Comparison of ENCODE assay signal across 8 mouse cellular contexts in genomic region chr4:124672347-124673320, GRCm38 (mm10). TPM values are rescaled to one million over a fixed set of nuclear protein-coding genes. Genes with fewer than 3 reads are reported as not detected.
DNase-seq lines count a peak whose midpoint lies in the region; ATAC-seq and TF ChIP-seq lines count a peak whose summit lies in the region.
"Had no signal": no experiment of that assay in that cellular context is flagged by ENCODE, and none has a peak within 500 bp of the region (broad histone marks: within the 10 kb centered on the region; RNA-seq: fewer than 3 reads in every experiment).

No protein-coding gene starts in this region.

- TF ChIP-seq CTCF in olfactory bulb, adult 2 months (IDR thresholded peaks at IDR 0.05; ENCODE audit: insufficient read depth, low read depth, low read length): no peak

- H3K27me3 ChIP-seq in hindbrain, embryonic 15.5 days: peaks cover 5% of the 10 kb centered on the region; the same call in 1 of the 2 replicates

- peaks cover 40% of the 10 kb centered on the region for H3K4me1 ChIP-seq in hindbrain, embryonic 15.5 days (replicated peaks)
- peaks cover 33% of the 10 kb centered on the region for H3K4me1 ChIP-seq in olfactory bulb, adult 2 months (ENCODE audit: control insufficient read depth, insufficient read depth, low read length)

- WGBS in hindbrain, embryonic 15.5 days: 2% methylated on average over 26 of the region's 31 CpGs
- WGBS in olfactory bulb, adult 2 months: 8% methylated on average over 31 of the region's 31 CpGs

- H3K9me3 ChIP-seq in hindbrain, embryonic 15.5 days: no peaks in the 10 kb centered on the region

- peak overlapping the region; percentile 19 for H3K27ac ChIP-seq in hindbrain, embryonic 15.5 days (replicated peaks)
- H3K27ac ChIP-seq in olfactory bulb, adult 2 months (ENCODE audit: insufficient read depth, low read depth, low read length): no peak overlapping the region
- H3K27ac ChIP-seq: macrophage had no signal

- H3K4me2 ChIP-seq in hindbrain, embryonic 15.5 days: peak overlapping the region; percentile 54

- no peak overlapping the region for H3K9ac ChIP-seq in hindbrain, embryonic 15.5 days

- DNase-seq in left cerebral cortex, postnatal 4 days: peak; percentile 87
- no peak for DNase-seq in left cerebral cortex, adult 11 months (ENCODE audit: low spot score)
- peak; percentile 84 to 90 for DNase-seq in cerebellum, postnatal 10 days
- no peak for DNase-seq in ovary, postnatal 36 days (ENCODE audit: low spot score)

- intact Hi-C loops in left cerebral cortex, postnatal 4 days (cut with DNase I): no loop called here

- H3K36me3 ChIP-seq in hindbrain, embryonic 15.5 days: peaks cover 8% of the 10 kb centered on the region; the same call in 1 of the 2 replicates

- peak overlapping the region; percentile 12; the same call in 1 of the 2 replicates for H3K4me3 ChIP-seq in hindbrain, embryonic 15.5 days
- H3K4me3 ChIP-seq in olfactory bulb, adult 2 months (ENCODE audit: insufficient read depth, low read depth, low read length): peak overlapping the region; percentile 25

- TF ChIP-seq POLR2A in olfactory bulb, adult 2 months (IDR thresholded peaks at IDR 0.05; ENCODE audit: insufficient read depth, low read depth, low read length): no peak

- peak; percentile 40 for ATAC-seq in hindbrain, embryonic 15.5 days (ENCODE audit: low FRiP score, low read depth)
- ATAC-seq in megakaryocyte progenitor cell, adult 5-6 weeks (replicated peaks; ENCODE audit: poor library complexity): no peak

RNA-seq across cellular contexts. Expression of gene Pou3f1, which starts 16.0 kb away (rescaled TPM):
- total RNA-seq in left cerebral cortex, postnatal 4 days (2021): 10 to 100 TPM; 42.4 to 52.0 TPM
- polyA plus RNA-seq in hindbrain, embryonic 15.5 days (2015; fragmentation: Nextera tagmentation; extraction: Ambion mirVana): 7.9 and 13.4 TPM in 2 replicates
- not detected in 2 replicates for polyA plus RNA-seq in olfactory bulb, adult 2 months (2012; ENCODE audit: insufficient read depth, insufficient read length, low replicate concordance, missing spikeins)
- total RNA-seq in megakaryocyte progenitor cell, adult 5-6 weeks (2015): 0.05 TPM in 1 of 2 replicates, not detected in the other
- total RNA-seq in megakaryocyte progenitor cell, adult 5-6 weeks (2017): not detected in 2 replicates

RNA-seq across cellular contexts. Expression of gene Utp11, which starts 20.8 kb away (rescaled TPM):
- total RNA-seq in left cerebral cortex, postnatal 4 days (2021): 10 to 100 TPM; 16.5 to 20.2 TPM
- 39.1 and 39.5 TPM in 2 replicates for polyA plus RNA-seq in hindbrain, embryonic 15.5 days (2015; fragmentation: Nextera tagmentation; extraction: Ambion mirVana)
- polyA plus RNA-seq in olfactory bulb, adult 2 months (2012; ENCODE audit: insufficient read depth, insufficient read length, low replicate concordance, missing spikeins): not detected in 2 replicates
- total RNA-seq in megakaryocyte progenitor cell, adult 5-6 weeks (2015): 78.0 and 81.5 TPM in 2 replicates
- total RNA-seq in megakaryocyte progenitor cell, adult 5-6 weeks (2017): 70.8 and 93.1 TPM in 2 replicates

RNA-seq across cellular contexts. Expression of gene Fhl3, which starts 27.9 kb away (rescaled TPM):
- 1 to 10 TPM; 4.3 to 4.9 TPM for total RNA-seq in left cerebral cortex, postnatal 4 days (2021)
- polyA plus RNA-seq in hindbrain, embryonic 15.5 days (2015; fragmentation: Nextera tagmentation; extraction: Ambion mirVana): 1.6 and 2.8 TPM in 2 replicates
- not detected in 2 replicates for polyA plus RNA-seq in olfactory bulb, adult 2 months (2012; ENCODE audit: insufficient read depth, insufficient read length, low replicate concordance, missing spikeins)
- 17.1 and 19.3 TPM in 2 replicates for total RNA-seq in megakaryocyte progenitor cell, adult 5-6 weeks (2015)
- 4.9 and 5.3 TPM in 2 replicates for total RNA-seq in megakaryocyte progenitor cell, adult 5-6 weeks (2017)

RNA-seq across cellular contexts. Expression of gene Sf3a3, which starts 41.9 kb away (rescaled TPM):
- total RNA-seq in left cerebral cortex, postnatal 4 days (2021): 10 to 100 TPM; 45.9 to 47.3 TPM
- 96.2 and 106 TPM in 2 replicates for polyA plus RNA-seq in hindbrain, embryonic 15.5 days (2015; fragmentation: Nextera tagmentation; extraction: Ambion mirVana)
- polyA plus RNA-seq in olfactory bulb, adult 2 months (2012; ENCODE audit: insufficient read depth, insufficient read length, low replicate concordance, missing spikeins): not detected in 2 replicates
- 98.5 and 113 TPM in 2 replicates for total RNA-seq in megakaryocyte progenitor cell, adult 5-6 weeks (2015)
- 158 and 175 TPM in 2 replicates for total RNA-seq in megakaryocyte progenitor cell, adult 5-6 weeks (2017)

Comparison
In these comparisons a context has a peak if more than half of its experiments do, and no peak if none do; other contexts are left out.
1. DNase-seq: peak in left cerebral cortex, postnatal 4 days (single experiment) and cerebellum, postnatal 10 days (2 of 2); none in left cerebral cortex, adult 11 months (single experiment) and ovary, postnatal 36 days (single experiment).
2. RNA of gene Pou3f1, which starts 16.0 kb away (total RNA-seq): 42.4 to 52.0 TPM in left cerebral cortex, postnatal 4 days; 0.05 TPM in megakaryocyte progenitor cell, adult 5-6 weeks; every median in the first group is over 10 times any median in the second.